Mouse (Mus musculus): ENCODE results near the gene Nckap1l. TPM values are rescaled to one million over a fixed set of nuclear protein-coding genes. Genes with fewer than 3 reads are reported as not detected.

Nckap1l gene
- total RNA-seq, 1 experiment: 11.0 TPM

DNA sequence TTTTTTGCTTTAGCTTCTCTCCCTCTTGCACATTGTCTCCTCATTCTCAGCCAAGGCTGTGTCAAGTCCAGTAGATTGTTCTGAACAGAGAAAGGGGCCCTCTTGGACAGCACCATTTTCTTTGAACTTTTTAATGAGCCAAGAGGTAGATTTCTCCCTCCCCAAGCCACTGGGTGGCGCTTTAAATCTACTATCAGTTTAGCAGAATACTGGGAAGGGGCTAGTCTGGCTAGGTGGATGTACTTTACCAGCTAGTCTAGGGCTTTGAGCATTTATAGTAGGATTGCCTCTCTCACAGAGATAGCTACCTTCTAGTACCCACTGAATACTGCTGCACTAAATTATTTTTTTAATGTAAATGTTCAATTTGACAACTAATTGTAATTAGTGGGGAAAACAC lies 28.9 kb downstream of the Nckap1l start:
- peak; percentile 50 for DNase-seq (ENCODE audit: low read depth, low spot score)
- Histone ChIP-seq H3K4me1 (ENCODE audit: control insufficient read depth in 2 of 2, insufficient read depth in 2 of 2, low read length in 2 of 2, poor library complexity in 1 of 2) (no peaks in the 10 kb centered on the region), H3K36me3 (ENCODE audit: control insufficient read depth, insufficient read depth, low read length, poor library complexity, severe bottlenecking) (no peaks in the 10 kb centered on the region), H3K9ac (ENCODE audit: insufficient read depth, low read depth, low read length, poor library complexity, severe bottlenecking) (no peak overlapping the region), H3K27ac (ENCODE audit: insufficient read depth, low read depth, low read length, poor library complexity, severe bottlenecking) (no peak overlapping the region), H3K9me3 (ENCODE audit: control insufficient read depth, insufficient read depth, low read depth, low read length) (no peaks in the 10 kb centered on the region), H3K4me3 (ENCODE audit: insufficient read depth in 1 of 2, low read depth in 1 of 2, low read length in 2 of 2, poor library complexity in 1 of 2, severe bottlenecking in 1 of 2) (no peak overlapping the region)
- in situ Hi-C loops (cut with MboI; ENCODE audit: low sequenced_read_pairs in 2 of 2, unreplicated experiment in 2 of 2): no loop called here
- no peak for TF ChIP-seq HCFC1 (IDR thresholded peaks at IDR 0.05; ENCODE audit: borderline replicate concordance, insufficient read depth, low read length)
- peak; percentile 73; the same call in 1 of the 2 replicates for TF ChIP-seq ZC3H11A (IDR thresholded peaks at IDR 0.05; ENCODE audit: borderline replicate concordance, low read depth, low read length)
- no peak for TF ChIP-seq ZNF384 (IDR thresholded peaks at IDR 0.05; ENCODE audit: low read depth, low read length)
- TF ChIP-seq MAFK (IDR thresholded peaks at IDR 0.05; ENCODE audit: insufficient read depth, low read depth, low read length): no peak
- no peak for TF ChIP-seq CHD2 (IDR thresholded peaks at IDR 0.05; ENCODE audit: low read depth, low read length)

DNA sequence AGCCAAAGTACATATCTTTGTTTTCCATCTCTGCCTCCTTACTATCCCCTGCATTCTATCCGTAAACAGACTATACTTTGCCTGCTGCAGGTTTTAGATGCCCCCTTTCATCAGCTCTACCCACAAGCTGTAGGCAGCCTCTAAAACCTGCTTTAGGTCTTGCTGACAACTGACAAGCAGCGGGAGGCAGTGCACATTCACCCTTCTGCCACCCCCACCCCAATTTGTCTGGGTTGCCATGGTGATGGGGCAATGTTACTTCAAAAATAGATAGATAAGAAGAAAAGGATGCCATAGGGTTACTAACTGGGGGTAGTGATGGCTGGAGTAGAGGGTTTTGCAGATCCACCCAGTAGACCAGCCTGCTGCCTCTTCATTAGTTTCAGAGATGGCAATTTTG lies 30.9 kb downstream of the Nckap1l start:
- Histone ChIP-seq H3K36me3 (ENCODE audit: control insufficient read depth, insufficient read depth, low read length, poor library complexity, severe bottlenecking) (no peaks in the 10 kb centered on the region), H3K9ac (ENCODE audit: insufficient read depth, low read depth, low read length, poor library complexity, severe bottlenecking) (no peak overlapping the region), H3K9me3 (ENCODE audit: control insufficient read depth, insufficient read depth, low read depth, low read length) (no peaks in the 10 kb centered on the region), H3K4me3 (ENCODE audit: insufficient read depth in 1 of 2, low read depth in 1 of 2, low read length in 2 of 2, poor library complexity in 1 of 2, severe bottlenecking in 1 of 2) (no peak overlapping the region), H3K4me1 (ENCODE audit: control insufficient read depth in 2 of 2, insufficient read depth in 2 of 2, low read length in 2 of 2, poor library complexity in 1 of 2) (no peaks in the 10 kb centered on the region), H3K27ac (ENCODE audit: insufficient read depth, low read depth, low read length, poor library complexity, severe bottlenecking) (no peak overlapping the region)
- in situ Hi-C loops (cut with MboI; ENCODE audit: low sequenced_read_pairs in 2 of 2, unreplicated experiment in 2 of 2): no loop called here
- no peak for DNase-seq (ENCODE audit: low read depth, low spot score)
- TF ChIP-seq ZNF384 (IDR thresholded peaks at IDR 0.05; ENCODE audit: low read depth, low read length) (no peak), ZC3H11A (IDR thresholded peaks at IDR 0.05; ENCODE audit: borderline replicate concordance, low read depth, low read length) (no peak), HCFC1 (IDR thresholded peaks at IDR 0.05; ENCODE audit: borderline replicate concordance, insufficient read depth, low read length) (no peak), CHD2 (IDR thresholded peaks at IDR 0.05; ENCODE audit: low read depth, low read length) (no peak), MAFK (IDR thresholded peaks at IDR 0.05; ENCODE audit: insufficient read depth, low read depth, low read length) (no peak)

DNA sequence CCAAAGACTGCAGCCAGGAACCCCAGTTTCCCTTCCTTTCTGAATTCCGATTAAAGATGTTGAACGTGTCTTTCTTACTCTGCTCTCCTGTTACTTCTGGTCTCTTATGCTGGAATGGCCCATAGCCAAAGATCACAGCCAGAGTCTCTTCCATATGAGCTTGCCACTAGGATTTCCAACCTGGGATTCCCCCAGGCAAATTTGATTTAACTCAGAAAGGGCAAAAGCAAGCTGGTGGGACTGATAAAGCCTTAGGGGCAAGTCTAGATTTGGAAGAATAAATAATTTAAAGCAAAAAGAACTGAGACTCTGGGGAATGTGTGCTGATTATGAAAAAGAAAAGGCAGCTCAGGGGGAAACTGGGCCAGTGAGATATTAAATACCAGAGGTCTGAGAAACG lies 31.5 kb downstream of the Nckap1l start:
- H3K36me3 ChIP-seq (ENCODE audit: control insufficient read depth, insufficient read depth, low read length, poor library complexity, severe bottlenecking): no peaks in the 10 kb centered on the region
- no peaks in the 10 kb centered on the region for H3K4me1 ChIP-seq (ENCODE audit: control insufficient read depth in 2 of 2, insufficient read depth in 2 of 2, low read length in 2 of 2, poor library complexity in 1 of 2)
- no peak overlapping the region for H3K4me3 ChIP-seq (ENCODE audit: insufficient read depth in 1 of 2, low read depth in 1 of 2, low read length in 2 of 2, poor library complexity in 1 of 2, severe bottlenecking in 1 of 2)
- no peaks in the 10 kb centered on the region for H3K9me3 ChIP-seq (ENCODE audit: control insufficient read depth, insufficient read depth, low read depth, low read length)
- DNase-seq (ENCODE audit: low read depth, low spot score): no peak
- in situ Hi-C loops (cut with MboI; ENCODE audit: low sequenced_read_pairs in 2 of 2, unreplicated experiment in 2 of 2): no loop called here
- H3K27ac ChIP-seq (ENCODE audit: insufficient read depth, low read depth, low read length, poor library complexity, severe bottlenecking): no peak overlapping the region
- TF ChIP-seq ZC3H11A (IDR thresholded peaks at IDR 0.05; ENCODE audit: borderline replicate concordance, low read depth, low read length) (no peak), MAFK (IDR thresholded peaks at IDR 0.05; ENCODE audit: insufficient read depth, low read depth, low read length) (no peak), HCFC1 (IDR thresholded peaks at IDR 0.05; ENCODE audit: borderline replicate concordance, insufficient read depth, low read length) (no peak), ZNF384 (IDR thresholded peaks at IDR 0.05; ENCODE audit: low read depth, low read length) (no peak), CHD2 (IDR thresholded peaks at IDR 0.05; ENCODE audit: low read depth, low read length) (no peak)
- no peak overlapping the region for H3K9ac ChIP-seq (ENCODE audit: insufficient read depth, low read depth, low read length, poor library complexity, severe bottlenecking)

DNA sequence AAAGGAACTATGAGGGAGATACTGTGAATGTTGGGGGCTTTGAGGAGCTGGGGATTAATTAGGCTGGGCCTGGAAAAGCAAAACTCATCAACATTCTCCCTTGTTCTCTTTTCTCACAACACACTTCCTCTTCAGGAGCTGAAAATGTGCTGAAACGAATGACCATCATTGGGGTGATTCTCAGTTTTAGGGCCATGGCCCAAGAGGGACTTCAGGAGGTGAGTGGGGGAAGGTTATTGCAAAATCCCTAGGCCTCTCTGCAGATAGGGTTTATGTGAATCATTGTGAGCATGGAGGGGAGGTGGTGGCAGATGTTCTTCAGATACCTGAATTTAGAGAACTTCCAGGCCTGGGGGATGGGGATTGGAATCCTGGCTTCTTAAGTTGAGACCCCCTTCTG lies 33.1 kb downstream of the Nckap1l start:
- Histone ChIP-seq H3K36me3 (ENCODE audit: control insufficient read depth, insufficient read depth, low read length, poor library complexity, severe bottlenecking) (no peaks in the 10 kb centered on the region), H3K27ac (ENCODE audit: insufficient read depth, low read depth, low read length, poor library complexity, severe bottlenecking) (no peak overlapping the region), H3K4me3 (ENCODE audit: insufficient read depth in 1 of 2, low read depth in 1 of 2, low read length in 2 of 2, poor library complexity in 1 of 2, severe bottlenecking in 1 of 2) (no peak overlapping the region), H3K9me3 (ENCODE audit: control insufficient read depth, insufficient read depth, low read depth, low read length) (no peaks in the 10 kb centered on the region), H3K4me1 (ENCODE audit: control insufficient read depth in 2 of 2, insufficient read depth in 2 of 2, low read length in 2 of 2, poor library complexity in 1 of 2) (no peaks in the 10 kb centered on the region), H3K9ac (ENCODE audit: insufficient read depth, low read depth, low read length, poor library complexity, severe bottlenecking) (no peak overlapping the region)
- no peak for DNase-seq (ENCODE audit: low read depth, low spot score)
- in situ Hi-C loops (cut with MboI; ENCODE audit: low sequenced_read_pairs in 2 of 2, unreplicated experiment in 2 of 2): no loop called here
- TF ChIP-seq MAFK (IDR thresholded peaks at IDR 0.05; ENCODE audit: insufficient read depth, low read depth, low read length) (no peak), CHD2 (IDR thresholded peaks at IDR 0.05; ENCODE audit: low read depth, low read length) (no peak), HCFC1 (IDR thresholded peaks at IDR 0.05; ENCODE audit: borderline replicate concordance, insufficient read depth, low read length) (no peak), ZNF384 (IDR thresholded peaks at IDR 0.05; ENCODE audit: low read depth, low read length) (no peak)

DNA sequence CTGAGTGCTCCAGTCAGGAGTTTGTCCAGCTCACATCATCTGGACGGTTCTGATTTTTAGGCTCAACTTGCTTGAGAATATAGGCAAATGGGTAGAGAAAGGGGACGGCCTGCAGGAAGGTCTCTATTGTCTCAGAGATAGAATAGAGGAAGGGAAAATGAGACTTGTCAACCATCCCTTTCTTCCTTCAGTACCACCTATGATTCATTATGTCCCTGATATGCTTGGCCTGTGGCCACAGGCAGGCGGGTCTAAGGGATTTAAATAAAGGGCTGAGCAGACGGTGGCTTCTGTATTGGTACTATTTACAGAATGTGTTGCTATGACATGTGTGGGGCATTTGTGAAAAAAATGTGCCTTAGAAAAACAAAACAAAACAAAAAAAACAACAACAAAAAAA lies 34.7 kb downstream of the Nckap1l start:
- Histone ChIP-seq H3K4me1 (ENCODE audit: control insufficient read depth in 2 of 2, insufficient read depth in 2 of 2, low read length in 2 of 2, poor library complexity in 1 of 2) (no peaks in the 10 kb centered on the region), H3K27ac (ENCODE audit: insufficient read depth, low read depth, low read length, poor library complexity, severe bottlenecking) (no peak overlapping the region), H3K4me3 (ENCODE audit: insufficient read depth in 1 of 2, low read depth in 1 of 2, low read length in 2 of 2, poor library complexity in 1 of 2, severe bottlenecking in 1 of 2) (no peak overlapping the region), H3K9me3 (ENCODE audit: control insufficient read depth, insufficient read depth, low read depth, low read length) (no peaks in the 10 kb centered on the region), H3K36me3 (ENCODE audit: control insufficient read depth, insufficient read depth, low read length, poor library complexity, severe bottlenecking) (no peaks in the 10 kb centered on the region), H3K9ac (ENCODE audit: insufficient read depth, low read depth, low read length, poor library complexity, severe bottlenecking) (no peak overlapping the region)
- no peak for TF ChIP-seq ZNF384 (IDR thresholded peaks at IDR 0.05; ENCODE audit: low read depth, low read length)
- no peak for TF ChIP-seq MAFK (IDR thresholded peaks at IDR 0.05; ENCODE audit: insufficient read depth, low read depth, low read length)
- TF ChIP-seq HCFC1 (IDR thresholded peaks at IDR 0.05; ENCODE audit: borderline replicate concordance, insufficient read depth, low read length): no peak
- TF ChIP-seq CHD2 (IDR thresholded peaks at IDR 0.05; ENCODE audit: low read depth, low read length): no peak
- TF ChIP-seq ZC3H11A (IDR thresholded peaks at IDR 0.05; ENCODE audit: borderline replicate concordance, low read depth, low read length): no peak
- in situ Hi-C loops (cut with MboI; ENCODE audit: low sequenced_read_pairs in 2 of 2, unreplicated experiment in 2 of 2): no loop called here
- no peak for DNase-seq (ENCODE audit: low read depth, low spot score)
